Mouse (Mus musculus) forebrain, embryonic 12.5 days (tissue): ENCODE measurements around the gene Zfp763. TPM values are rescaled to one million over a fixed set of nuclear protein-coding genes. Genes with fewer than 3 reads are reported as not detected.

Source experiments
- ATAC-seq: fragments of 200-750 bp; cut with Nextera tagmentation; 2 replicates; pipeline ENCODE4 v1.8.0; 2017; ENCODE audit warnings: moderate TSS enrichment; ENCODE audit not compliant: low FRiP score
- H3K27ac ChIP-seq: fragments of 300-500 bp; sonication (generic); 2 replicates; pipeline ENCODE4 v1.5.1; 2016; ENCODE audit warnings: mild to moderate bottlenecking
- H3K27me3 ChIP-seq: fragments of 300-500 bp; sonication (generic); 2 replicates; pipeline ENCODE4 v1.6.1; 2016; ENCODE audit warnings: mild to moderate bottlenecking
- H3K36me3 ChIP-seq: fragments of 300-500 bp; sonication (generic); replicated peaks from 2 replicates; pipeline ENCODE4 v1.6.1; 2016; ENCODE audit warnings: mild to moderate bottlenecking
- H3K4me1 ChIP-seq: fragments of 300-500 bp; sonication (generic); 2 replicates; pipeline ENCODE4 v1.6.1; 2016
- H3K4me2 ChIP-seq: fragments of 300-500 bp; sonication (generic); 2 replicates; pipeline ENCODE4 v1.6.1; 2016; ENCODE audit warnings: mild to moderate bottlenecking, moderate library complexity
- H3K4me3 ChIP-seq: fragments of 300-500 bp; sonication (generic); replicated peaks from 2 replicates; pipeline ENCODE4 v1.5.1; 2016; ENCODE audit warnings: mild to moderate bottlenecking
- H3K9ac ChIP-seq: fragments of 300-500 bp; sonication (generic); 2 replicates; pipeline ENCODE4 v1.6.1; 2016; ENCODE audit warnings: mild to moderate bottlenecking
- H3K9me3 ChIP-seq: fragments of 300-500 bp; sonication (generic); 2 replicates; pipeline ENCODE4 v1.6.1; 2016
- WGBS: fragments of 180-500 bp; shearing (Covaris S2); methylation state at CpG from one replicate; pipeline ENCODE4 v1.1.7; 2016; 5-methylcytosine and 5-hydroxymethylcytosine counted together
- polyA plus RNA-seq: library from polyadenylated mRNA; unstranded; fragments of >200 nt; fragmentation: Nextera tagmentation; extraction: Ambion mirVana; gene quantifications from 2 replicates; pipeline ENCODE4 v1.2.1, GENCODE M21; 2016

Zfp763 gene
- polyA plus RNA-seq, 1 experiment from 2014 or later: 21.7 TPM

DNA sequence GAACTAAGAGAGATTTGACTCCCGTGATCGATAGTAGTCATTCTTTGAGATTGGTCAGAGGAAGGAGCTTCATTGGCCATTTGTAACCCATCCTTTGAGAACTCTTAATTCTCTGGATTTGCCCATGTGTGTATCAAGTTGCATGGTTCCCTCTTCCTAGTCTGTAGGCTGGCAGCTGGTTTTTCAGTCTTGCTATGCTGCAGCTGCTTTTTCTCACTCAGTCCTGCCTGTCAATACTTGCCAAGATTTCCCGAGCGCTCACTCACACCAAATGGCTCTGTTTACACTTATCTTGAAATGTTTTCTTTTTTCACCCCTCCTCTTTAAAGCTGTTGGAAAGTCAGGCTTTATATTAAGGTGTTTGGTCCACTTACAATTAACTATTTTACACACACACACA lies 51.8 kb downstream of the Zfp763 start:
- Histone ChIP-seq H3K27me3 (no peaks in the 10 kb centered on the region), H3K9me3 (no peaks in the 10 kb centered on the region), H3K9ac (no peak overlapping the region), H3K4me1 (no peaks in the 10 kb centered on the region), H3K27ac (no peak overlapping the region), H3K36me3 (peaks cover 42% of the 10 kb centered on the region), H3K4me2 (no peak overlapping the region), H3K4me3 (no peak overlapping the region)
- ATAC-seq: no peak
- WGBS: 93% methylated on average over 4 of the region's 4 CpGs

Other genes starting within 250 kb of the Zfp763 start
- gene Zfp871, start 245.1 kb downstream of the Zfp763 start, polyA plus RNA-seq: 56.3 and 56.5 TPM in 2 replicates
- 32.2 and 34.2 TPM in 2 replicates for gene Zfp811, start 223.5 kb downstream of the Zfp763 start, polyA plus RNA-seq
- gene Zfp799, start 203.1 kb downstream of the Zfp763 start, polyA plus RNA-seq: 17.9 and 18.3 TPM in 2 replicates
- 7.7 and 10.3 TPM in 2 replicates for gene Zfp870, start 141.8 kb downstream of the Zfp763 start, polyA plus RNA-seq
- gene Cyp4f14, start 116.1 kb downstream of the Zfp763 start, polyA plus RNA-seq: not detected in 2 replicates
- 4.3 and 7.0 TPM in 2 replicates for gene Cyp4f13, start 86.0 kb downstream of the Zfp763 start, polyA plus RNA-seq
- 11.2 and 11.3 TPM in 2 replicates for gene Zfp472, start 67.6 kb downstream of the Zfp763 start, polyA plus RNA-seq
- gene Zfp952, start 40.3 kb downstream of the Zfp763 start, polyA plus RNA-seq: 16.6 and 18.2 TPM in 2 replicates
- gene 4921501E09Rik, start 34.7 kb upstream of the Zfp763 start, polyA plus RNA-seq: not detected in 2 replicates
- gene Zfp563, start 55.9 kb upstream of the Zfp763 start, polyA plus RNA-seq: 12.2 and 12.5 TPM in 2 replicates
- 0.10 TPM in 1 of 2 replicates, not detected in the other for gene Morc2b, start 106.3 kb upstream of the Zfp763 start, polyA plus RNA-seq
- gene Olfr55, start 135.0 kb upstream of the Zfp763 start, polyA plus RNA-seq: not detected in 2 replicates
- gene Olfr239, start 157.9 kb upstream of the Zfp763 start, polyA plus RNA-seq: not detected in 2 replicates
- not detected in 2 replicates for gene Olfr1564, start 188.3 kb upstream of the Zfp763 start, polyA plus RNA-seq
- 20.4 and 21.0 TPM in 2 replicates for gene Zfp955a, start 221.7 kb upstream of the Zfp763 start, polyA plus RNA-seq
- gene Olfr63, start 231.3 kb upstream of the Zfp763 start, polyA plus RNA-seq: 0.03 and 0.05 TPM in 2 replicates